Mouse (Mus musculus) thymus, adult 2 months (tissue): Measurements from ENCODE around the gene Il2rb.

Source experiments
- CTCF ChIP-seq: fragments of 200-500 bp; IDR thresholded peaks from 2 replicates; pipeline ENCODE4 v1.5.1; 2012; ENCODE audit warnings: mild to moderate bottlenecking, control low read depth, low read length, moderate library complexity, borderline replicate concordance; ENCODE audit not compliant: control insufficient read depth, poor library complexity, insufficient read depth; ENCODE audit errors: extremely low read depth
- POLR2A ChIP-seq: fragments of 200-500 bp; IDR thresholded peaks from 2 replicates; pipeline ENCODE4 v1.6.1; 2012; ENCODE audit warnings: mild to moderate bottlenecking, low read length, control low read depth, moderate library complexity; ENCODE audit not compliant: control insufficient read depth, poor library complexity, insufficient read depth; ENCODE audit errors: extremely low read depth

DNA sequence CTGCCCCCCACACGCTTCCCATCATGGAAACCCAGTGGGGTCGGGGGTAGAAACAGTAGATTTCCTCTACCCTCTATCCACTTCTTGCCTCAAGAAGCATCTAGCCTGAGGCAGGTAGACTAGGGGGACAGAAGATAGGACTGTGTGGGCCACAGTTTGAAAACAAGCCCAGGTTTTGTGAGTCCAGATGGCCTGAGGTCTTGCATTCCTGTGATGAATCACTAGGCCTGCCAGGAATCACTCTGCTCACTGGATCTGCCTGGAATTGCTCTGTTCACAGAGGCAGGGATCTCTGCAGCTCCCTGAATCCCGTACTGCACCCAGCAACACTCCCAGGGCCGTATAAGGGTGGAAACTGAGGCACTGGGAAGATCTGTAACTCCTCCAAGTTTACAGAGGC is 11.8 kb downstream of the Il2rb start:
- TF ChIP-seq CTCF = no peak
- no peak for TF ChIP-seq POLR2A
